Mouse (Mus musculus): ENCODE results near the gene Cib1. TPM values are rescaled to one million over a fixed set of nuclear protein-coding genes. Genes with fewer than 3 reads are reported as not detected.

The Cib1 gene
- polyA plus RNA-seq, 1 experiment from 2014 or later: 55.0 TPM

DNA sequence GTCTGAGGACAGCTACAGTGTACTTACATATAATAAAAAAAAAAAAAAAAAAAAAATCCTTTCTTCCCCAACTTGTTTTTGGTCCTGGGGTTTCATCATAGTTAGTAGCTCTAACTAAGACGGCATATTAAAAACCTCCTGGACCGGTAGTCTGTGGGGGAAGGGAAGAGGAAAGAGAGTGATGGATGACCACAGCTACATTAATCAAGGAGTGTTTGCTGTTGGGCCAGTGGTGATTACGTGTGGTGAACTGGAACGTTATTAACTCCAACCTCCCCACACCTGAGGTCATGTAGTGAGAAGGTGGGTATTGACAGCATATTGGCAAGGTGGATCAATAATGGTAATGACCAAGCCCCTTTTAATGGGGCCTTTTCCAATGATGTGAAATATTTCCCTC, 48.1 kb downstream of the Cib1 start:
- Histone ChIP-seq H3K27me3 (ENCODE audit: control insufficient read depth, insufficient read depth, low read length) (no peaks in the 10 kb centered on the region), H3K9ac (ENCODE audit: low read length) (no peak overlapping the region), H3K9me3 (ENCODE audit: control insufficient read depth, low read length) (no peaks in the 10 kb centered on the region), H3K36me3 (ENCODE audit: control insufficient read depth, insufficient read depth, low read length) (no peaks in the 10 kb centered on the region), H3K4me3 (ENCODE audit: low read depth, low read length) (no peak overlapping the region), H3K27ac (ENCODE audit: low read depth, low read length) (peak overlapping the region; percentile 31; the same call in 1 of the 2 replicates), H3K4me2 (no peak overlapping the region), H3K4me1 (ENCODE audit: control insufficient read depth, insufficient read depth, low read length) (peaks cover 21% of the 10 kb centered on the region)
- WGBS: 82% methylated on average over 4 of the region's 4 CpGs
- ATAC-seq (ENCODE audit: low FRiP score) (no peak), DNase-seq (ENCODE audit: low spot score, missing footprints) (no peak)

DNA sequence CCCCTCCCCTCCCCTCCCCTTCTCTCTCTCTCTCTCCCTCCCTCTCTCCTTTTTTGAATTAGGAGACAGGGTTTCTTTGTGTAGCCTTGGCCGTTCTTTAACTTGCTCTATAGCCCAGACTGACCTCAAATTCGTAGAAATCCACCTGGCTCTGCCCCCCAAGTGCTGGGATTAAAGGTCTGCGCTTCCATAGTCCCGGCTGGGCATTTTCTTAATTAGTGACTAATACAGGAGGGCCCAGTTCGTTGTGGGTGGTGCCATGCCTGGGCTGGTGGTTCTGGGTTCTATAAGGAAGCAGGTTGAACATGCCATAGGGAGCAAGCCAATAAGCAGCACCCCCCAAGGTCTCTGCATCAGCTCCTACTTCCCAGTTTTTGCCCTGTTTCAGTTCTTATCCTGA, 48.6 kb downstream of the Cib1 start:
- ATAC-seq (ENCODE audit: low FRiP score): no peak
- no peaks in the 10 kb centered on the region for H3K27me3 ChIP-seq (ENCODE audit: control insufficient read depth, insufficient read depth, low read length)
- WGBS: 54% methylated on average over 5 of the region's 5 CpGs
- H3K4me1 ChIP-seq (ENCODE audit: control insufficient read depth, insufficient read depth, low read length): peaks cover 17% of the 10 kb centered on the region
- DNase-seq (ENCODE audit: low spot score, missing footprints): no peak
- no peak overlapping the region for H3K4me3 ChIP-seq (ENCODE audit: low read depth, low read length)
- no peaks in the 10 kb centered on the region for H3K36me3 ChIP-seq (ENCODE audit: control insufficient read depth, insufficient read depth, low read length)
- no peak overlapping the region for H3K4me2 ChIP-seq
- no peak overlapping the region for H3K9ac ChIP-seq (ENCODE audit: low read length)
- H3K27ac ChIP-seq (ENCODE audit: low read depth, low read length): no peak overlapping the region
- H3K9me3 ChIP-seq (ENCODE audit: control insufficient read depth, low read length): no peaks in the 10 kb centered on the region

DNA sequence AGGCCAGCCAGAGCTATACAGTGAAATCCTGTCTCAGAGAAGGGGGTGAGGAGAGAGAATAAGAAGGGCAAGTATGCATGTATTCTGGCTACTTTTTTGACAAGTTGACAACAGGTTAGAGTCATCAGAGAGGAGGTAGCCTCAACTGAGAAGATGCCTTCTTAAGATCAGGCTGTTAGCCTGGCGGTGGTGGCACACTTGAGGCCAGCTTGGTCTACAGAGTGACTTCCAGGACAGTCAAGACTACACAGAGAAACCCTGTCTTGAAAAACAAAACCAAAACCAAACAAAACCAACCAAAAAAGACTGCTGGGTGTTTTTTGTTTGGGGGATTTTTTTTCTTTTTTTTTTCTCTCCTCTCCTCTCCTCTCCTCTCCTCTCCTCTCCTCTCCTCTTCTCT, 49.1 kb downstream of the Cib1 start:
- WGBS: 86% methylated on average over 1 of the region's 1 CpGs
- H3K4me2 ChIP-seq: no peak overlapping the region
- no peaks in the 10 kb centered on the region for H3K9me3 ChIP-seq (ENCODE audit: control insufficient read depth, low read length)
- DNase-seq (ENCODE audit: low spot score, missing footprints) (no peak), ATAC-seq (ENCODE audit: low FRiP score) (no peak)
- H3K4me1 ChIP-seq (ENCODE audit: control insufficient read depth, insufficient read depth, low read length): peaks cover 12% of the 10 kb centered on the region
- no peak overlapping the region for H3K4me3 ChIP-seq (ENCODE audit: low read depth, low read length)
- H3K27me3 ChIP-seq (ENCODE audit: control insufficient read depth, insufficient read depth, low read length): no peaks in the 10 kb centered on the region
- H3K27ac ChIP-seq (ENCODE audit: low read depth, low read length): no peak overlapping the region
- H3K36me3 ChIP-seq (ENCODE audit: control insufficient read depth, insufficient read depth, low read length): no peaks in the 10 kb centered on the region
- H3K9ac ChIP-seq (ENCODE audit: low read length): no peak overlapping the region

DNA sequence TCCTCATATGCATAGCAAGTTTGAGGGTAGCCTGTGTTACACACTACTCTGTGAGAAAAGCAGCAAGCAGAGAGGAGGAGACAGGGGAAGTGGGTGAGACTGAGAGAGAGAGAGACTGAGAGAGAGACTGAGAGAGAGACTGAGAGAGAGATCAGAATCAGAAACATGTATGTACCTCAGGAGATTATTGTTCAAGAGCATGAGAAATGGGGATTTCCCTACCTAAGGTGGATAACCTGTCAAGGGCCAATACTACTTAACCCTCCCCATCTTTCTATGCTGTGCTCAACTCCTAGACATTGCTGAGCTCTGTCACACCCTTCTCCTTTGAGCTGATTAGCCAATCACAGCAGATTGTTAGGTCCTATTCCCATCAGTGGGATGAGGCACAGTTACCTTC, 50.5 kb downstream of the Cib1 start:
- Histone ChIP-seq H3K27me3 (ENCODE audit: control insufficient read depth, insufficient read depth, low read length) (no peaks in the 10 kb centered on the region), H3K36me3 (ENCODE audit: control insufficient read depth, insufficient read depth, low read length) (no peaks in the 10 kb centered on the region), H3K4me2 (no peak overlapping the region), H3K9ac (ENCODE audit: low read length) (no peak overlapping the region), H3K27ac (ENCODE audit: low read depth, low read length) (no peak overlapping the region), H3K9me3 (ENCODE audit: control insufficient read depth, low read length) (no peaks in the 10 kb centered on the region), H3K4me1 (ENCODE audit: control insufficient read depth, insufficient read depth, low read length) (peaks cover 3% of the 10 kb centered on the region; the same call in 1 of the 2 replicates), H3K4me3 (ENCODE audit: low read depth, low read length) (no peak overlapping the region)
- DNase-seq (ENCODE audit: low spot score, missing footprints) (no peak), ATAC-seq (ENCODE audit: low FRiP score) (no peak)

DNA sequence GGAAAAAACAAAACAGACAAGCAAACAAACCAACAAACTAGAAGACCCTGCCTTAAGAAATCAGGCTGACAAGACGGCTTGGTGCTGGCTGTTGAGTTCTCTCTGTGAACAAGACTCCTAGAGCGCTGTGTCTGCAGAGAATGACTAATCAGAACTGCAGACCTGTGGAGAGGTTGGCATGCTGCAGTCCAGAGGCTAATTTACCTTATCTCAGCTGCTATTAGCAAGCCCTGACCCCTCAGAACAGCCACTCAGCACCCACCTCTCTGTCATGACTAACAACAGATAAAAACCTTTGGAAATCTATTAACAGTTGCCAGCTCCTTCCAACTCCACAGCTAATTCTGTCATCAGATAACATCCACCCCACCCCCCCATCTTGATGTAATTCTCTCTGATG, 51.5 kb downstream of the Cib1 start:
- DNase-seq (ENCODE audit: low spot score, missing footprints) (no peak), ATAC-seq (ENCODE audit: low FRiP score) (no peak)
- Histone ChIP-seq H3K27ac (ENCODE audit: low read depth, low read length) (no peak overlapping the region), H3K4me2 (no peak overlapping the region), H3K27me3 (ENCODE audit: control insufficient read depth, insufficient read depth, low read length) (no peaks in the 10 kb centered on the region), H3K9ac (ENCODE audit: low read length) (no peak overlapping the region), H3K36me3 (ENCODE audit: control insufficient read depth, insufficient read depth, low read length) (no peaks in the 10 kb centered on the region), H3K4me3 (ENCODE audit: low read depth, low read length) (no peak overlapping the region), H3K9me3 (ENCODE audit: control insufficient read depth, low read length) (no peaks in the 10 kb centered on the region), H3K4me1 (ENCODE audit: control insufficient read depth, insufficient read depth, low read length) (peaks cover 2% of the 10 kb centered on the region; the same call in 1 of the 2 replicates)
- WGBS: 77% methylated on average over 2 of the region's 2 CpGs

DNA sequence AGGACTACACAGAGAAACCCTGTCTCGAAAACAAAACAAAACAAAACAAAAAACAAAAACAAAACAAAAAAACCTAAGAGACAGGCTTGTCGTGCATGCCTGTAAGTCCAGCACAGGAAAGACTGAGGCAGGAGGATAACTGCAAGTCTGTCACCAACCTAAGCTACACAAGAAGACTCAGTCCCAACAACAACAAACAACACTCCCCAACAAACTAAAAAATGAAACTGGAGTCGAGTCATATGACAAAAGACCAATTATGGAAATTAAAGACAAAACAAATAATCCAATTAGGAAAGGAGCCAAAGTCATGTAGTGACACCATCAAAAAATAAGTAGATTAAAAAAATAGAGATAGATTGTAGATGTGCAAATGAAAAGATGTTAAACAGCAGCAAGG, 52.4 kb downstream of the Cib1 start:
- WGBS: 81% methylated on average over 3 of the region's 3 CpGs
- Histone ChIP-seq H3K27ac (ENCODE audit: low read depth, low read length) (no peak overlapping the region), H3K27me3 (ENCODE audit: control insufficient read depth, insufficient read depth, low read length) (no peaks in the 10 kb centered on the region), H3K4me3 (ENCODE audit: low read depth, low read length) (no peak overlapping the region), H3K4me1 (ENCODE audit: control insufficient read depth, insufficient read depth, low read length) (no peaks in the 10 kb centered on the region; the same call in 1 of the 2 replicates), H3K9ac (ENCODE audit: low read length) (no peak overlapping the region), H3K4me2 (no peak overlapping the region), H3K36me3 (ENCODE audit: control insufficient read depth, insufficient read depth, low read length) (no peaks in the 10 kb centered on the region), H3K9me3 (ENCODE audit: control insufficient read depth, low read length) (no peaks in the 10 kb centered on the region)
- DNase-seq (ENCODE audit: low spot score, missing footprints) (no peak), ATAC-seq (ENCODE audit: low FRiP score) (no peak)

DNA sequence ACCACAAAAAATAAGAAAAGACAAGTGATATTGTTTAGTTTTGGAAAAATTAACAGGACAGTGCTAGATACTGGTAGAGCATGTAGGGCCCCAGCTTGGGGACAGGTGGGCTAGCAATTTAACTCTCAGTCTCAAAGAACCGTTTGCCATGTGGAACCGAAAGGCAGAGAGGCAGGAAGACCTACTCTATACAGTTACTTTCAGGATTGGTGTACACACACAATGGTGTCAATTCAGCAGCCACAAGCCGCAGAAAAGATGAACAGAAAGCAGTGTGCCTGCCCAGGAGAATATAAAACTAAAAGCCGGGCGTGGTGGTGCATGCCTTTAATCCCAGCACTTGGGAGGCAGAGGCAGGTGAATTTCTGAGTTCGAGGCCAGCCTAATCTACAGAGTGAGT, 52.8 kb downstream of the Cib1 start:
- 87% methylated on average over 6 of the region's 6 CpGs for WGBS
- H3K27me3 ChIP-seq (ENCODE audit: control insufficient read depth, insufficient read depth, low read length): no peaks in the 10 kb centered on the region
- H3K9ac ChIP-seq (ENCODE audit: low read length): no peak overlapping the region
- DNase-seq (ENCODE audit: low spot score, missing footprints) (no peak), ATAC-seq (ENCODE audit: low FRiP score) (no peak)
- no peak overlapping the region for H3K4me2 ChIP-seq
- no peaks in the 10 kb centered on the region for H3K9me3 ChIP-seq (ENCODE audit: control insufficient read depth, low read length)
- no peaks in the 10 kb centered on the region for H3K36me3 ChIP-seq (ENCODE audit: control insufficient read depth, insufficient read depth, low read length)
- H3K4me3 ChIP-seq (ENCODE audit: low read depth, low read length): no peak overlapping the region
- H3K4me1 ChIP-seq (ENCODE audit: control insufficient read depth, insufficient read depth, low read length): no peaks in the 10 kb centered on the region; the same call in 1 of the 2 replicates
- no peak overlapping the region for H3K27ac ChIP-seq (ENCODE audit: low read depth, low read length)

DNA sequence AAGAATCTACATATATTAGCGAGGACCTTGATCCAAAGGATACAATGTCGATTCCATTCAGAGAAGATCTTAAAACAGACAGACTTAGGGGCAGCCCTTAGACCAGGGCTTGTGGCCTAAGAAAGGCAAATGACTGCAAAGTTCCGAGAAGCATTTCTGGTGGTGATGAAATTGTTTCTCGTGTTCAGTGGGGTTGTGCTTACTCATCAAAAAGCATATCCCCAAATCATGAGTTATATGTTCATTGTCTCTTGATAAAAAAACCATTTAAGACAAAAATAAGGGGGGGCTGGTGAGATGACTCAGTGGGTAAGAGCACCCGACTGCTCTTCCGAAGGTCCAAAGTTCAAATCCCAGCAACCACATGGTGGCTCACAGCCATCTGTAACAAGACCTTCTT, 53.3 kb downstream of the Cib1 start:
- H3K4me2 ChIP-seq: no peak overlapping the region
- no peaks in the 10 kb centered on the region for H3K36me3 ChIP-seq (ENCODE audit: control insufficient read depth, insufficient read depth, low read length)
- H3K4me3 ChIP-seq (ENCODE audit: low read depth, low read length): no peak overlapping the region
- H3K27me3 ChIP-seq (ENCODE audit: control insufficient read depth, insufficient read depth, low read length): no peaks in the 10 kb centered on the region
- DNase-seq (ENCODE audit: low spot score, missing footprints) (no peak), ATAC-seq (ENCODE audit: low FRiP score) (no peak)
- H3K9ac ChIP-seq (ENCODE audit: low read length): no peak overlapping the region
- no peak overlapping the region for H3K27ac ChIP-seq (ENCODE audit: low read depth, low read length)
- 95% methylated on average over 6 of the region's 6 CpGs for WGBS
- H3K4me1 ChIP-seq (ENCODE audit: control insufficient read depth, insufficient read depth, low read length): no peaks in the 10 kb centered on the region
- no peaks in the 10 kb centered on the region for H3K9me3 ChIP-seq (ENCODE audit: control insufficient read depth, low read length)

DNA sequence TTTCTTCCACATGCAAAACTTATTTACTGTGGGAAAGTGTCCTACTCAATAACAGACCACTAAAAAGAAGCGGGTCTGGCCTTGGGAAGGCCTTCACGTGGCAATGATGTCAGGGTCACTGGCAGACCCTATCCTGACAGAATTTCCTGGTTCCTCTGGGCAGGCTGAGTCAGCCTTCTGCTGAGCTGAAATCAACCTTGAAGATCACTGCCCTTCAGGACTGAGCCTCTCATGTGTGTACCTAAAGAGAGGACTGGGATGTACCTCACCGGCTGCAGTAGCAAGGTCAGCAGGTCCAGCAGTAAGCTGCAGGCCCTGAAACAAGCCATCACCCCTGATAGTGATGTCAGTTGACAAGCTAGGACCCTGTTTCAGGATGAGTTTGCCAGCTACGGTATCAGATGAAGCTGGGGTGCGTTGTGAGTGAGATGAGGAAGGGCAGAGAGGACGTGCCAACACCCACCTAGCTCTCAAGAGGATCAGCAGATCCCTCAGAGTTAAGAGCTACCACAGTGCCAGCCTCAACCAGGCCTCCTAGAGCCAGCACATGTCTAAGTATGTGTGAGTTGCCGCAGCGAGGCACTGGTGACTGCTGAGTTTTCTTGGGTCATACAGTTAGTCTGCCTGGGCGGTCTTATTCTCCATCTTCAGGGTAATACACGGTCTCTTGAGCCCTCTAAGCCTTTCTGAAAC, 54.4 kb downstream of the Cib1 start:
- Histone ChIP-seq H3K9ac (ENCODE audit: low read length) (no peak overlapping the region), H3K36me3 (ENCODE audit: control insufficient read depth, insufficient read depth, low read length) (no peaks in the 10 kb centered on the region), H3K9me3 (ENCODE audit: control insufficient read depth, low read length) (no peaks in the 10 kb centered on the region), H3K4me1 (ENCODE audit: control insufficient read depth, insufficient read depth, low read length) (no peaks in the 10 kb centered on the region), H3K4me3 (ENCODE audit: low read depth, low read length) (no peak overlapping the region), H3K27me3 (ENCODE audit: control insufficient read depth, insufficient read depth, low read length) (no peaks in the 10 kb centered on the region), H3K27ac (ENCODE audit: low read depth, low read length) (no peak overlapping the region), H3K4me2 (no peak overlapping the region)
- 93% methylated on average over 10 of the region's 10 CpGs for WGBS
- DNase-seq (ENCODE audit: low spot score, missing footprints) (no peak), ATAC-seq (ENCODE audit: low FRiP score) (no peak)

Data from midbrain, embryonic 11.5 days (tissue).